Mouse (Mus musculus): ENCODE results near the gene Usp21. TPM values are rescaled to one million over a fixed set of nuclear protein-coding genes. Genes with fewer than 3 reads are reported as not detected.
A peak's percentile ranks its signal among the peaks of the same experiment; 100 is the strongest.
"Not testable (repeated sequence)": the region's sequence is repeated elsewhere in the genome, so short reads cannot be mapped to it uniquely, and the experiment has no call there.

Usp21 gene
- 10 to 100 TPM; 59.6 to 64.1 TPM for total RNA-seq (2021)

- intact Hi-C loops (cut with DNase I), result no loop called here
- peak; percentile 93 to 97 for DNase-seq (ENCODE audit: low spot score in 2 of 2)
Observed at GRCm38 (mm10) chr1:171287136-171288081, at the start of gene Usp21. TSS of gene Usp21 (minus strand) at chr1:171287991.

GRCm38 (mm10) chr1:171330216-171330560 lies 42.4 kb upstream of the Usp21 start:
- intact Hi-C loops (cut with DNase I), result no loop called here
- no peak for DNase-seq (ENCODE audit: low spot score in 2 of 2)

- DNase-seq (ENCODE audit: low spot score in 2 of 2), result peak in 1 of 2 experiments; percentile 37
- intact Hi-C loops (cut with DNase I), result loop anchor here (2.0 to 5.0 kb wide), 2 partner anchors 35 to 107 kb away; partner anchors contain the start of genes Tomm40l and Ufc1
Observed at GRCm38 (mm10) chr1:171329433-171330215, 41.8 kb upstream of the Usp21 start.

- intact Hi-C loops (cut with DNase I), result loop anchor here (2.0 to 5.0 kb wide), 2 partner anchors 34 to 107 kb away; partner anchors contain the start of genes Tomm40l and Ufc1
- DNase-seq (ENCODE audit: low spot score in 2 of 2), result peak; percentile 94 to 97
Observed at GRCm38 (mm10) chr1:171328839-171329432, 41.1 kb upstream of the Usp21 start, which contains the start of gene Dedd. TSS of gene Dedd (plus strand) at chr1:171329145.

GRCm38 (mm10) chr1:171328244-171328643 lies 40.5 kb upstream of the Usp21 start:
- intact Hi-C loops (cut with DNase I), result loop anchor here (2.0 to 5.0 kb wide), 2 partner anchors 33 to 106 kb away; partner anchors contain the start of genes Tomm40l and Ufc1
- DNase-seq (ENCODE audit: low spot score in 2 of 2), result no peak

GRCm38 (mm10) chr1:171326588-171326987 lies 38.8 kb upstream of the Usp21 start:
- intact Hi-C loops (cut with DNase I), result loop anchor here (5.0 kb wide), 1 partner anchor 104 kb away; the partner anchor contains the start of gene Tomm40l
- DNase-seq (ENCODE audit: low spot score in 2 of 2), result not testable (repeated sequence)

GRCm38 (mm10) chr1:171325571-171325970 lies 37.8 kb upstream of the Usp21 start:
- intact Hi-C loops (cut with DNase I), result loop anchor here (5.0 kb wide), 1 partner anchor 103 kb away; the partner anchor contains the start of gene Tomm40l
- DNase-seq (ENCODE audit: low spot score in 2 of 2), result no peak

GRCm38 (mm10) chr1:171322012-171322411 lies 34.2 kb upstream of the Usp21 start:
- no peak for DNase-seq (ENCODE audit: low spot score in 2 of 2)
- intact Hi-C loops (cut with DNase I), result loop anchor here (5.0 kb wide), 1 partner anchor 35 kb away; no protein-coding TSS in a partner anchor

GRCm38 (mm10) chr1:171321415-171321814 lies 33.6 kb upstream of the Usp21 start:
- intact Hi-C loops (cut with DNase I), result loop anchor here (5.0 kb wide), 1 partner anchor 36 kb away; no protein-coding TSS in a partner anchor
- no peak for DNase-seq (ENCODE audit: low spot score in 2 of 2)

- intact Hi-C loops (cut with DNase I), result loop anchor here (5.0 kb wide), 1 partner anchor 37 kb away; no protein-coding TSS in a partner anchor
- DNase-seq (ENCODE audit: low spot score in 2 of 2), result no peak
Observed at GRCm38 (mm10) chr1:171320151-171320550, 32.4 kb upstream of the Usp21 start.

GRCm38 (mm10) chr1:171319748-171320147 lies 32.0 kb upstream of the Usp21 start:
- intact Hi-C loops (cut with DNase I), result loop anchor here (5.0 kb wide), 1 partner anchor 38 kb away; no protein-coding TSS in a partner anchor
- DNase-seq (ENCODE audit: low spot score in 2 of 2), result no peak

GRCm38 (mm10) chr1:171309321-171309720 lies 21.5 kb upstream of the Usp21 start:
- intact Hi-C loops (cut with DNase I), result no loop called here
- DNase-seq (ENCODE audit: low spot score in 2 of 2), result no peak

GRCm38 (mm10) chr1:171306157-171306556 lies 18.4 kb upstream of the Usp21 start:
- intact Hi-C loops (cut with DNase I); DNase-seq (ENCODE audit: low spot score in 2 of 2): not testable (repeated sequence)

- intact Hi-C loops (cut with DNase I), result no loop called here
Observed at GRCm38 (mm10) chr1:171298226-171298625, 10.4 kb upstream of the Usp21 start.

GRCm38 (mm10) chr1:171295063-171295402 lies 7.2 kb upstream of the Usp21 start:
- intact Hi-C loops (cut with DNase I), result loop anchor here (2.0 kb wide), 1 partner anchor 34 kb away; the partner anchor contains the start of gene Dedd
- DNase-seq (ENCODE audit: low spot score in 2 of 2), result no peak

More at GRCm38 (mm10) chr1:171298226-171298625, 10.4 kb upstream of the Usp21 start:
- no peak for DNase-seq (ENCODE audit: low spot score in 2 of 2)

GRCm38 (mm10) chr1:171294298-171295062 lies 6.7 kb upstream of the Usp21 start, which contains the start of gene Ufc1:
TSS of gene Ufc1 (minus strand) at chr1:171295024.
- intact Hi-C loops (cut with DNase I), result loop anchor here (2.0 kb wide), 1 partner anchor 34 kb away; the partner anchor contains the start of gene Dedd
- DNase-seq (ENCODE audit: low spot score in 2 of 2), result peak; percentile 88 to 89

- intact Hi-C loops (cut with DNase I), result loop anchor here (2.0 kb wide), 1 partner anchor 35 kb away; the partner anchor contains the start of gene Dedd
- no peak for DNase-seq (ENCODE audit: low spot score in 2 of 2)
Observed at GRCm38 (mm10) chr1:171293906-171294297, 6.1 kb upstream of the Usp21 start.

- DNase-seq (ENCODE audit: low spot score in 2 of 2), result no peak
- intact Hi-C loops (cut with DNase I), result no loop called here
Observed at GRCm38 (mm10) chr1:171293351-171293750, 5.6 kb upstream of the Usp21 start.
